Mouse (Mus musculus) CH12.LX (cell line): ENCODE results near the gene Pla1a. TPM values are rescaled to one million over a fixed set of nuclear protein-coding genes. Genes with fewer than 3 reads are reported as not detected.

Experiments
- DNase-seq: peaks from one replicate; pipeline ENCODE4 v3.0.0-alpha.2; 2013; ENCODE audit errors: extremely low read depth
- H3K27ac ChIP-seq: 2 replicates; pipeline ENCODE4 v1.5.1; 2012; ENCODE audit warnings: low read depth, mild to moderate bottlenecking, control low read depth, moderate library complexity; ENCODE audit not compliant: insufficient read depth
- H3K27me3 ChIP-seq: replicated peaks from 2 replicates; pipeline ENCODE3; 2012; ENCODE audit warnings: inconsistent platforms
- H3K36me3 ChIP-seq, 2 experiments: replicated peaks in 1 of 2; 2 replicates each; pipeline versions ENCODE3 to v1.6.1; 2012; ENCODE audit warnings: inconsistent platforms in 1 of 2, low read length in 1 of 2, mild to moderate bottlenecking in 1 of 2, mixed read lengths in 1 of 2, moderate library complexity in 1 of 2; ENCODE audit not compliant: control insufficient read depth in 1 of 2, insufficient read depth in 1 of 2
- H3K4me1 ChIP-seq, 2 experiments: 2 replicates each; pipeline ENCODE4 v1.6.1; 2012; ENCODE audit warnings: inconsistent platforms in 1 of 2, moderate library complexity in 1 of 2; ENCODE audit not compliant: insufficient read depth in 2 of 2, control insufficient read depth in 1 of 2
- H3K4me2 ChIP-seq: 2 replicates; pipeline ENCODE4 v1.6.1; 2012; ENCODE audit warnings: low read depth, mild to moderate bottlenecking, control low read depth; ENCODE audit not compliant: poor library complexity, insufficient read depth, severe bottlenecking
- H3K4me3 ChIP-seq, 3 experiments: fragments of 150-350 bp in 1 of 3; sonication (generic) in 1 of 3; replicated peaks in 1 of 3; 2 replicates each; pipeline versions ENCODE3 to v1.5.1; 2011 to 2012; ENCODE audit warnings: low read depth in 2 of 3, low read length in 2 of 3, mild to moderate bottlenecking in 2 of 3, moderate library complexity in 2 of 3, control low read depth in 1 of 3, improper control_type of control experiment in 1 of 3, inconsistent platforms in 1 of 3, mixed read lengths in 1 of 3; ENCODE audit not compliant: poor library complexity in 1 of 3
- H3K79me2 ChIP-seq: replicated peaks from 2 replicates; pipeline ENCODE4 v1.6.1; 2012; ENCODE audit warnings: mild to moderate bottlenecking, moderate library complexity; ENCODE audit not compliant: control insufficient read depth, poor library complexity, insufficient read depth, severe bottlenecking; ENCODE audit errors: extremely low read depth
- H3K9ac ChIP-seq: 2 replicates; pipeline ENCODE4 v1.6.1; 2012; ENCODE audit warnings: low read depth, mild to moderate bottlenecking, control low read depth, moderate library complexity; ENCODE audit not compliant: insufficient read depth
- H3K9me3 ChIP-seq: replicated peaks from 2 replicates; pipeline ENCODE3; 2012; ENCODE audit warnings: low read length, inconsistent platforms, mixed read lengths
- BHLHE40 ChIP-seq: IDR thresholded peaks from 2 replicates; pipeline ENCODE4 v1.6.1; 2011; ENCODE audit warnings: mild to moderate bottlenecking, low read depth, low read length, improper control_type of control experiment
- CHD1 ChIP-seq: IDR thresholded peaks from 2 replicates; pipeline ENCODE4 v1.6.1; 2012; ENCODE audit warnings: low read depth, low read length, improper control_type of control experiment, inconsistent platforms
- CHD2 ChIP-seq: IDR thresholded peaks from 2 replicates; pipeline ENCODE4 v1.6.1; 2011; ENCODE audit warnings: low read length, improper control_type of control experiment
- CTCF ChIP-seq, 2 experiments: IDR thresholded peaks in 1 of 2; conservative IDR thresholded peaks in 1 of 2; 2 replicates each; pipeline ENCODE4 v1.5.1; 2011 to 2012; ENCODE audit warnings: low read depth in 2 of 2, low read length in 2 of 2, improper control_type of control experiment in 1 of 2, inconsistent platforms in 1 of 2, mild to moderate bottlenecking in 1 of 2, moderate library complexity in 1 of 2
- E2F4 ChIP-seq: IDR thresholded peaks from 2 replicates; pipeline ENCODE4 v1.6.1; 2011; ENCODE audit warnings: low read depth, low read length, improper control_type of control experiment; ENCODE audit not compliant: insufficient replicate concordance
- ELF1 ChIP-seq: IDR thresholded peaks from 2 replicates; pipeline ENCODE4 v1.6.1; 2014; ENCODE audit warnings: low read depth, mild to moderate bottlenecking, inconsistent platforms, low read length, improper control_type of control experiment
- EP300 ChIP-seq: IDR thresholded peaks from 2 replicates; pipeline ENCODE4 v1.6.1; 2011; ENCODE audit warnings: low read length, improper control_type of control experiment
- ETS1 ChIP-seq: conservative IDR thresholded peaks from 2 replicates; pipeline ENCODE4 v1.6.1; 2012; ENCODE audit warnings: low read depth, mild to moderate bottlenecking, inconsistent platforms, low read length, improper control_type of control experiment, moderate library complexity
- GABPA ChIP-seq: IDR thresholded peaks from 2 replicates; pipeline ENCODE4 v1.6.1; 2012; ENCODE audit warnings: low read depth, low read length, improper control_type of control experiment, inconsistent platforms; ENCODE audit not compliant: insufficient replicate concordance
- HCFC1 ChIP-seq: IDR thresholded peaks from 2 replicates; pipeline ENCODE4 v1.6.1; 2012; ENCODE audit warnings: low read depth, mild to moderate bottlenecking, inconsistent platforms, low read length, improper control_type of control experiment
- IRF4 ChIP-seq: IDR thresholded peaks from 2 replicates; pipeline ENCODE4 v1.6.1; 2014; ENCODE audit warnings: low read depth, mild to moderate bottlenecking, inconsistent platforms, low read length, improper control_type of control experiment
- JUN ChIP-seq: IDR thresholded peaks from 2 replicates; pipeline ENCODE4 v1.6.1; 2011; ENCODE audit warnings: low read depth, mild to moderate bottlenecking, low read length, improper control_type of control experiment, moderate library complexity; ENCODE audit not compliant: insufficient read depth
- JUND ChIP-seq: conservative IDR thresholded peaks from 2 replicates; pipeline ENCODE4 v1.6.1; 2011; ENCODE audit warnings: low read depth, low read length, improper control_type of control experiment
- KAT2A ChIP-seq: IDR thresholded peaks from 2 replicates; pipeline ENCODE4 v1.6.1; 2012; ENCODE audit warnings: low read length, improper control_type of control experiment, inconsistent platforms; ENCODE audit not compliant: insufficient replicate concordance
- MAFK ChIP-seq: IDR thresholded peaks from 2 replicates; pipeline ENCODE4 v1.6.1; 2011; ENCODE audit warnings: low read length, improper control_type of control experiment; ENCODE audit not compliant: insufficient replicate concordance
- MAX ChIP-seq: IDR thresholded peaks from 2 replicates; pipeline ENCODE4 v1.6.1; 2011; ENCODE audit warnings: low read length, improper control_type of control experiment
- MAZ ChIP-seq: IDR thresholded peaks from 2 replicates; pipeline ENCODE4 v1.6.1; 2012; ENCODE audit warnings: low read depth, mild to moderate bottlenecking, inconsistent platforms, low read length, improper control_type of control experiment, moderate library complexity
- MEF2A ChIP-seq: IDR thresholded peaks from 2 replicates; pipeline ENCODE4 v1.6.1; 2014; ENCODE audit warnings: low read depth, mild to moderate bottlenecking, inconsistent platforms, low read length, improper control_type of control experiment, borderline replicate concordance
- MXI1 ChIP-seq: IDR thresholded peaks from 2 replicates; pipeline ENCODE4 v1.6.1; 2011; ENCODE audit warnings: mild to moderate bottlenecking, low read depth, low read length, improper control_type of control experiment
- MYC ChIP-seq: IDR thresholded peaks from 2 replicates; pipeline ENCODE4 v1.6.1; 2011; ENCODE audit warnings: low read depth, mild to moderate bottlenecking, improper control_type of control experiment, low read length
- NELFE ChIP-seq: IDR thresholded peaks from 2 replicates; pipeline ENCODE4 v1.6.1; 2011; ENCODE audit warnings: low read depth, low read length, improper control_type of control experiment
- NRF1 ChIP-seq: IDR thresholded peaks from 2 replicates; pipeline ENCODE4 v1.6.1; 2014; ENCODE audit warnings: low read depth, mild to moderate bottlenecking, inconsistent platforms, low read length, improper control_type of control experiment, moderate library complexity
- PAX5 ChIP-seq: IDR thresholded peaks from 2 replicates; pipeline ENCODE4 v1.6.1; 2012; ENCODE audit warnings: low read length, inconsistent platforms, mixed read lengths
- POLR2A ChIP-seq: IDR thresholded peaks from 2 replicates; pipeline ENCODE4 v1.6.1; 2011; ENCODE audit warnings: low read depth, mild to moderate bottlenecking, improper control_type of control experiment, low read length
- POLR2AphosphoS2 ChIP-seq: IDR thresholded peaks from 2 replicates; pipeline ENCODE4 v1.6.1; 2011; ENCODE audit warnings: low read depth, low read length, improper control_type of control experiment
- RAD21 ChIP-seq: IDR thresholded peaks from 2 replicates; pipeline ENCODE4 v1.6.1; 2011; ENCODE audit warnings: low read depth, mild to moderate bottlenecking, low read length, improper control_type of control experiment, moderate library complexity
- SIN3A ChIP-seq: IDR thresholded peaks from 2 replicates; pipeline ENCODE4 v1.6.1; 2012; ENCODE audit warnings: low read length, improper control_type of control experiment, inconsistent platforms
- SMC3 ChIP-seq: IDR thresholded peaks from 2 replicates; pipeline ENCODE4 v1.6.1; 2011; ENCODE audit warnings: low read depth, low read length, improper control_type of control experiment
- TBP ChIP-seq: conservative IDR thresholded peaks from 2 replicates; pipeline ENCODE4 v1.6.1; 2011; ENCODE audit warnings: low read depth, low read length, improper control_type of control experiment
- TCF12 ChIP-seq: IDR thresholded peaks from 2 replicates; pipeline ENCODE4 v1.6.1; 2014; ENCODE audit warnings: low read depth, mild to moderate bottlenecking, inconsistent platforms, low read length, improper control_type of control experiment
- UBTF ChIP-seq: IDR thresholded peaks from 2 replicates; pipeline ENCODE4 v1.6.1; 2012; ENCODE audit warnings: low read depth, mild to moderate bottlenecking, inconsistent platforms, low read length, improper control_type of control experiment, moderate library complexity
- USF2 ChIP-seq: conservative IDR thresholded peaks from 2 replicates; pipeline ENCODE4 v1.6.1; 2011; ENCODE audit warnings: low read depth, low read length, improper control_type of control experiment
- ZC3H11A ChIP-seq: IDR thresholded peaks from 2 replicates; pipeline ENCODE4 v1.6.1; 2012; ENCODE audit warnings: low read depth, mild to moderate bottlenecking, inconsistent platforms, low read length, improper control_type of control experiment
- ZKSCAN1 ChIP-seq: IDR thresholded peaks from 2 replicates; pipeline ENCODE4 v1.6.1; 2012; ENCODE audit warnings: low read depth, inconsistent platforms, low read length, improper control_type of control experiment, borderline replicate concordance
- ZMIZ1 ChIP-seq: IDR thresholded peaks from 2 replicates; pipeline ENCODE4 v1.6.1; 2012; ENCODE audit warnings: low read depth, mild to moderate bottlenecking, inconsistent platforms, low read length, improper control_type of control experiment
- ZNF384 ChIP-seq: IDR thresholded peaks from 2 replicates; pipeline ENCODE4 v1.6.1; 2012; ENCODE audit warnings: low read depth, low read length, improper control_type of control experiment, inconsistent platforms
- dilution Hi-C: fragments of 300-500 bp; cut with MboI; formaldehyde crosslinking; loops from 2 replicates; pipeline ENCODE4 v1.14.3; 2020; ENCODE audit warnings: low sequenced_read_pairs; ENCODE audit not compliant: extremely low pct_unique_long_range_greater_than_20kb, extremely low pct_ligation_motif_present
- in situ Hi-C: fragments of 300-500 bp; cut with MboI; formaldehyde crosslinking; loops from 3 replicates; pipeline ENCODE4 v1.14.3; 2019; ENCODE audit warnings: low sequenced_read_pairs, low pct_ligation_motif_present, low pct_unique_long_range_greater_than_20kb, mixed read lengths
- polyA plus RNA-seq: library from polyadenylated mRNA; unstranded; fragments of >175 nt; gene quantifications from 2 replicates; pipeline ENCODE4 v1.2.1, GENCODE M21; 2012; ENCODE audit warnings: low read depth; ENCODE audit not compliant: insufficient read length
- total RNA-seq, 2 experiments: library from RNA; depleted of rRNA; stranded (reverse); fragments of 300-350 nt in 1 of 2; fragments of >200 nt in 1 of 2; gene quantifications; 2 replicates each; pipeline ENCODE4 v1.2.3; 2012 to 2014

Gene Pla1a
- total and polyA plus RNA-seq, 3 experiments = 9.3 to 27.9 (median 14.3) TPM

DNA sequence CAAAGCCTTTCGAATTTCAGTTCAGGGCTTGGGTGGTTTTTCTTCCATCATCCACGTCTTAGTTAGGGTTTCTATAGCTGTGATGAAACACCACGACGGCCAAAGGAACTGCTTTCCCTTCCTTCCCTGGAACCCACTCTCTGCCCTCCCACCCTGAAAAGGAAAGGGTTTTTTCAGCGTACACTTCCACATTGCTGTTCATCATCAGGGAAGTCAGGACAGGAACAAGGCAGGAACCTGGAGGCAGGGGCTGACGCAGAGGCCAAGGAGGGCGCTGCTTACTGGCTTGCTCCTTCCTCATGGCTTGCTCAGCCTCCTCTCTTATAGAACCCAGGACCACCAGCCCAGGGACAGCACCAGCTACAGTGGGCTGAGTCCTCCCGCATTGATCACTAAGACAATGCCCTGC lies 56.1 kb downstream of the Pla1a start (continued):
- TF ChIP-seq TCF12 (peak; percentile 2; the same call in 1 of the 2 replicates), PAX5 (no peak), ZMIZ1 (no peak; the same call in 1 of the 2 replicates), E2F4 (no peak), JUND (no peak), ZC3H11A (no peak)

GRCm38 (mm10) chr16:38376163-38376840 lies 56.6 kb downstream of the Pla1a start:
- H3K36me3 ChIP-seq = no peaks in the 10 kb centered on the region
- dilution Hi-C loops (no loop called here), in situ Hi-C loops (no loop called here)
- no peaks in the 10 kb centered on the region for H3K9me3 ChIP-seq
- peaks cover 2% of the 10 kb centered on the region for H3K27me3 ChIP-seq
- H3K4me3 ChIP-seq = peak overlapping the region in 1 of 3 experiments; percentile 3
- no peak for DNase-seq
- peak overlapping the region; percentile 93 for H3K27ac ChIP-seq
- peak overlapping the region; percentile 54 for H3K9ac ChIP-seq
- peaks cover 58 to 90% of the 10 kb centered on the region in 2 experiments for H3K4me1 ChIP-seq
- no peaks in the 10 kb centered on the region for H3K79me2 ChIP-seq
- peak overlapping the region; percentile 59 for H3K4me2 ChIP-seq
- TF ChIP-seq CHD2 (no peak), USF2 (no peak), NELFE (peak; percentile 18; the same call in 1 of the 2 replicates), MXI1 (no peak; the same call in 1 of the 2 replicates), MAFK (no peak; the same call in 1 of the 2 replicates), MYC (peak; percentile 43; the same call in 1 of the 2 replicates), JUND (no peak), IRF4 (peak; percentile 50), GABPA (no peak), SIN3A (no peak), ZMIZ1 (no peak; the same call in 1 of the 2 replicates), NRF1 (peak; percentile 85), EP300 (peak; percentile 44; the same call in 1 of the 2 replicates), RAD21 (peak; percentile 56), CHD1 (no peak), PAX5 (no peak), KAT2A (no peak), SMC3 (peak; percentile 52; the same call in 1 of the 2 replicates), TCF12 (peak; percentile 46), MAZ (peak; percentile 73; the same call in 1 of the 2 replicates), MEF2A (no peak; the same call in 1 of the 2 replicates), BHLHE40 (no peak), ZNF384 (no peak), UBTF (0 out of 2 replicates have a peak, but pooled peaks have one; percentile 8), ELF1 (no peak), E2F4 (no peak), ETS1 (no peak), ZKSCAN1 (no peak), POLR2A (peak; percentile 67), JUN (no peak), HCFC1 (no peak), TBP (no peak), ZC3H11A (no peak), MAX (no peak), CTCF (conservative IDR thresholded peaks at IDR 0.05 in 1 of 2, IDR thresholded peaks at IDR 0.05 in 1 of 2; ENCODE audit: low read depth in 2 of 2, low read length in 2 of 2) (peak in 1 of 2 experiments; percentile 55; a peak in 2 of 4 replicates), POLR2AphosphoS2 (no peak)
